Comparison of ENCODE assay signal across 9 mouse cellular contexts in the genomic region with DNA sequence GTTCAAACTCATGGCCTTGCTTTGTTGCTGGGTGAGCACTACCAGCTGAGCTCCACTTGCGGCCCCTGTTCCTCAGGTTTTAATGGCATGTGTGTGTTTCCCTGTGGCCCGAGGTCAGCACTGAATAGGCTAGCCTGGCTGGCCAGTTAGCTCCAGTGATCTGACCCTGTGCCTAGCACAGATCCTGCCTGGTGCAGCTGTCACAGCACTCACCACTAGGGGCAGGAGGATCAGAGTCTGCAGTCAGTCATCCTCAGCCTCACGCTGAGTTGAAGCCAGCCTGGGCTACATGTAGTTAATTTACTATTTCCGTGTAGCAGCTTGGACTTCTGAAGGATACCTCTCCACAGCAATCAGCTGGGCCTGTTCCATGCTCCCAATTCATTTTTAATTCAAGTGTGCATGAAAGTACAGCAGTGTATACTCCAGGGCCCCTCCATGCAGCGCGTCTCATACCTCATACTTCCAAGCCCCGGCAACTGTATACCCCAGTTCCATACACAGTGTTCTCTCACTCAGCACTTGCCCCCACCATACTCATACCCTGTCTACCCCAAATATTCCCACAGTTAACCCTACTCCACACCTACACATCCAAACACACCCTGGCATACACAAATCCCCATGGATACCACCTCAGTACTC. TPM values are rescaled to one million over a fixed set of nuclear protein-coding genes. Genes with fewer than 3 reads are reported as not detected.
DNase-seq lines count a peak whose midpoint lies in the region; ATAC-seq and TF ChIP-seq lines count a peak whose summit lies in the region.
"Had no signal": no experiment of that assay in that cellular context is flagged by ENCODE, and none has a peak within 500 bp of the region (broad histone marks: within the 10 kb centered on the region; RNA-seq: fewer than 3 reads in every experiment).

No protein-coding gene starts in this region.

- H3K36me3 ChIP-seq in midbrain, embryonic 10.5 days: 0 out of 2 replicates have a peak, but pooled peaks cover 2% of the 10 kb centered on the region
- H3K36me3 ChIP-seq in midbrain, embryonic 16.5 days (ENCODE audit: control insufficient read depth, insufficient read depth, low read length): no peaks in the 10 kb centered on the region
- no peaks in the 10 kb centered on the region for H3K36me3 ChIP-seq in heart, embryonic 11.5 days (ENCODE audit: control insufficient read depth, insufficient read depth, low read length)
- H3K36me3 ChIP-seq in midbrain, postnatal 0 days (ENCODE audit: insufficient read depth, low read length): no peaks in the 10 kb centered on the region

- TF ChIP-seq CTCF in cerebellum, adult 2 months (IDR thresholded peaks at IDR 0.05; ENCODE audit: borderline replicate concordance, insufficient read depth, low read depth, low read length): peak; percentile 77
- peak; percentile 66 for TF ChIP-seq CTCF in midbrain, postnatal 0 days (IDR thresholded peaks at IDR 0.05)

- 68% methylated on average over 7 of the region's 7 CpGs for WGBS in midbrain, embryonic 10.5 days
- WGBS in midbrain, embryonic 16.5 days: 57% methylated on average over 7 of the region's 7 CpGs
- WGBS in cerebellum, adult 2 months: 43% methylated on average over 7 of the region's 7 CpGs
- 72% methylated on average over 7 of the region's 7 CpGs for WGBS in heart, embryonic 11.5 days (ENCODE audit: insufficient replicate concordance)
- WGBS in midbrain, postnatal 0 days: 54% methylated on average over 7 of the region's 7 CpGs

- no peak for TF ChIP-seq POLR2A in cerebellum, adult 2 months (IDR thresholded peaks at IDR 0.05; ENCODE audit: borderline replicate concordance, insufficient read depth, low read length)

- no peak for ATAC-seq in midbrain, embryonic 16.5 days
- ATAC-seq in heart, embryonic 11.5 days (replicated peaks; ENCODE audit: insufficient number of reproducible peaks, low FRiP score, low TSS enrichment): 0 out of 2 replicates have a peak, but pooled peaks have one; percentile 28
- peak; percentile 34; the same call in 1 of the 2 replicates for ATAC-seq in midbrain, postnatal 0 days (ENCODE audit: low FRiP score)

- no peaks in the 10 kb centered on the region for H3K27me3 ChIP-seq in midbrain, embryonic 10.5 days (ENCODE audit: low read depth, poor library complexity, severe bottlenecking)
- H3K27me3 ChIP-seq in midbrain, embryonic 16.5 days (ENCODE audit: control insufficient read depth, insufficient read depth, low read depth, low read length): no peaks in the 10 kb centered on the region
- H3K27me3 ChIP-seq in cerebellum, adult 2 months (ENCODE audit: control insufficient read depth, insufficient read depth, low read length): no peaks in the 10 kb centered on the region
- H3K27me3 ChIP-seq in heart, embryonic 11.5 days (ENCODE audit: control insufficient read depth, insufficient read depth, low read length): no peaks in the 10 kb centered on the region
- H3K27me3 ChIP-seq in midbrain, postnatal 0 days (ENCODE audit: insufficient read depth, low read length): no peaks in the 10 kb centered on the region
- H3K27me3 ChIP-seq: embryonic facial prominence, embryonic 13.5 days had no signal

- peaks cover 32% of the 10 kb centered on the region for H3K4me1 ChIP-seq in midbrain, embryonic 10.5 days
- peaks cover 6% of the 10 kb centered on the region; the same call in 1 of the 2 replicates for H3K4me1 ChIP-seq in midbrain, embryonic 16.5 days (ENCODE audit: control insufficient read depth, insufficient read depth, low read length)
- peaks cover 45% of the 10 kb centered on the region for H3K4me1 ChIP-seq in cerebellum, adult 2 months (ENCODE audit: control insufficient read depth, insufficient read depth, low read length)
- H3K4me1 ChIP-seq in heart, embryonic 11.5 days (ENCODE audit: control insufficient read depth, insufficient read depth, low read length): peaks cover 77% of the 10 kb centered on the region
- no peaks in the 10 kb centered on the region for H3K4me1 ChIP-seq in midbrain, postnatal 0 days (ENCODE audit: insufficient read depth, low read length)

- H3K9me3 ChIP-seq in midbrain, embryonic 10.5 days (replicated peaks): no peaks in the 10 kb centered on the region
- H3K9me3 ChIP-seq in midbrain, embryonic 16.5 days (replicated peaks; ENCODE audit: control insufficient read depth, low read length, poor library complexity, severe bottlenecking): no peaks in the 10 kb centered on the region
- H3K9me3 ChIP-seq in heart, embryonic 11.5 days (replicated peaks; ENCODE audit: control insufficient read depth, low read length): no peaks in the 10 kb centered on the region
- no peaks in the 10 kb centered on the region for H3K9me3 ChIP-seq in midbrain, postnatal 0 days (ENCODE audit: low read length)
- H3K9me3 ChIP-seq: embryonic facial prominence, embryonic 13.5 days had no signal

- H3K27ac ChIP-seq in midbrain, embryonic 10.5 days (replicated peaks): 0 out of 2 replicates have a peak overlapping the region, but pooled peaks have one; percentile 19
- no peak overlapping the region for H3K27ac ChIP-seq in midbrain, embryonic 16.5 days (ENCODE audit: low read length)
- H3K27ac ChIP-seq in cerebellum, adult 2 months (ENCODE audit: insufficient read depth, low read length): peak overlapping the region; percentile 96
- peak overlapping the region; percentile 29; the same call in 1 of the 2 replicates for H3K27ac ChIP-seq in heart, embryonic 11.5 days (ENCODE audit: low read depth, low read length)
- no peak overlapping the region for H3K27ac ChIP-seq in midbrain, postnatal 0 days (ENCODE audit: low read depth, low read length)

- H3K9ac ChIP-seq in midbrain, embryonic 16.5 days (ENCODE audit: low read depth, low read length): no peak overlapping the region
- no peak overlapping the region for H3K9ac ChIP-seq in heart, embryonic 11.5 days (ENCODE audit: low read depth, low read length)
- no peak overlapping the region for H3K9ac ChIP-seq in midbrain, postnatal 0 days (replicated peaks; ENCODE audit: low read length, poor library complexity, severe bottlenecking)

- H3K4me2 ChIP-seq in midbrain, embryonic 16.5 days (ENCODE audit: low read length): no peak overlapping the region
- H3K4me2 ChIP-seq in heart, embryonic 11.5 days: no peak overlapping the region
- no peak overlapping the region for H3K4me2 ChIP-seq in midbrain, postnatal 0 days (ENCODE audit: low read depth, low read length, poor library complexity, severe bottlenecking)
- H3K4me2 ChIP-seq: embryonic facial prominence, embryonic 13.5 days had no signal

- DNase-seq in midbrain, embryonic 10.5 days (ENCODE audit: low spot score): no peak
- peak; percentile 69 to 72 for DNase-seq in cerebellum, adult 2 months
- peak; percentile 65 for DNase-seq in kidney, postnatal 10 days
- peak; percentile 17 for DNase-seq in midbrain, postnatal 0 days (ENCODE audit: low spot score)
- DNase-seq in ovary, adult 18-20 months (ENCODE audit: low spot score): no peak
- no peak for DNase-seq in right cerebral cortex, postnatal 36 days (ENCODE audit: low spot score in 2 of 2)

- no peak overlapping the region for H3K4me3 ChIP-seq in midbrain, embryonic 10.5 days
- H3K4me3 ChIP-seq in midbrain, embryonic 16.5 days (ENCODE audit: low read depth, low read length): no peak overlapping the region
- no peak overlapping the region for H3K4me3 ChIP-seq in cerebellum, adult 2 months (replicated peaks; ENCODE audit: insufficient read depth, low read depth, low read length)
- no peak overlapping the region for H3K4me3 ChIP-seq in heart, embryonic 11.5 days (ENCODE audit: low read depth, low read length)
- no peak overlapping the region for H3K4me3 ChIP-seq in midbrain, postnatal 0 days (ENCODE audit: low read depth, low read length)
- H3K4me3 ChIP-seq: embryonic facial prominence, embryonic 13.5 days had no signal

RNA-seq across cellular contexts. Expression of a gene that starts 16.3 kb away (rescaled TPM):
- 176 and 189 TPM in 2 replicates for polyA plus RNA-seq in midbrain, embryonic 10.5 days (2016; fragmentation: Nextera tagmentation; extraction: Ambion mirVana)
- polyA plus RNA-seq in midbrain, embryonic 16.5 days (2015; fragmentation: Nextera tagmentation; extraction: Ambion mirVana): 93.3 and 103 TPM in 2 replicates
- polyA plus RNA-seq in cerebellum, adult 2 months (2012; rRNA removed): 98.5 and 102 TPM in 2 replicates
- polyA plus RNA-seq in heart, embryonic 11.5 days (2014; fragmentation: Nextera tagmentation; extraction: Ambion mirVana): 135 and 149 TPM in 2 replicates
- total RNA-seq in midbrain, postnatal 0 days (2014; rRNA removed): 25.0 and 51.6 TPM in 2 replicates
- 102 and 106 TPM in 2 replicates for polyA plus RNA-seq in midbrain, postnatal 0 days (2015; fragmentation: Nextera tagmentation; extraction: Ambion mirVana)

RNA-seq across cellular contexts. Expression of a gene that starts 18.6 kb away (rescaled TPM):
- 1.3 and 1.4 TPM in 2 replicates for polyA plus RNA-seq in midbrain, embryonic 10.5 days (2016; fragmentation: Nextera tagmentation; extraction: Ambion mirVana)
- polyA plus RNA-seq in midbrain, embryonic 16.5 days (2015; fragmentation: Nextera tagmentation; extraction: Ambion mirVana): 5.2 and 6.1 TPM in 2 replicates
- polyA plus RNA-seq in cerebellum, adult 2 months (2012; rRNA removed): 16.8 and 19.1 TPM in 2 replicates
- polyA plus RNA-seq in heart, embryonic 11.5 days (2014; fragmentation: Nextera tagmentation; extraction: Ambion mirVana): 1.4 and 1.6 TPM in 2 replicates
- total RNA-seq in midbrain, postnatal 0 days (2014; rRNA removed): 9.3 and 11.5 TPM in 2 replicates
- polyA plus RNA-seq in midbrain, postnatal 0 days (2015; fragmentation: Nextera tagmentation; extraction: Ambion mirVana): 3.9 and 4.0 TPM in 2 replicates

RNA-seq across cellular contexts. Expression of a gene that starts 48.3 kb away (rescaled TPM):
- polyA plus RNA-seq in midbrain, embryonic 10.5 days (2016; fragmentation: Nextera tagmentation; extraction: Ambion mirVana): 36.8 and 45.4 TPM in 2 replicates
- polyA plus RNA-seq in midbrain, embryonic 16.5 days (2015; fragmentation: Nextera tagmentation; extraction: Ambion mirVana): 25.5 and 27.1 TPM in 2 replicates
- 3.2 and 3.5 TPM in 2 replicates for polyA plus RNA-seq in cerebellum, adult 2 months (2012; rRNA removed)
- 12.6 and 19.1 TPM in 2 replicates for polyA plus RNA-seq in heart, embryonic 11.5 days (2014; fragmentation: Nextera tagmentation; extraction: Ambion mirVana)
- 20.9 and 23.2 TPM in 2 replicates for total RNA-seq in midbrain, postnatal 0 days (2014; rRNA removed)
- 17.4 and 20.6 TPM in 2 replicates for polyA plus RNA-seq in midbrain, postnatal 0 days (2015; fragmentation: Nextera tagmentation; extraction: Ambion mirVana)

Comparison
In these comparisons a context has a peak if more than half of its experiments do, and no peak if none do; other contexts are left out.
1. DNase-seq: peak in cerebellum, adult 2 months (2 of 2), kidney, postnatal 10 days (single experiment) and midbrain, postnatal 0 days (single experiment); none in midbrain, embryonic 10.5 days (single experiment), ovary, adult 18-20 months (single experiment) and right cerebral cortex, postnatal 36 days (0 of 2).
2. H3K27ac ChIP-seq: peak in midbrain, embryonic 10.5 days (single experiment), cerebellum, adult 2 months (single experiment) and heart, embryonic 11.5 days (single experiment); none in midbrain, embryonic 16.5 days (single experiment) and midbrain, postnatal 0 days (single experiment).